Mouse (Mus musculus) midbrain, embryonic 12.5 days (tissue): ENCODE results near the gene Fto. TPM values are rescaled to one million over a fixed set of nuclear protein-coding genes. Genes with fewer than 3 reads are reported as not detected.

Source experiments
- ATAC-seq: fragments of 200-750 bp; cut with Nextera tagmentation; 2 replicates; pipeline ENCODE4 v1.8.0; 2017; ENCODE audit warnings: low read depth, moderate TSS enrichment, moderate library complexity; ENCODE audit not compliant: low FRiP score
- H3K27ac ChIP-seq: fragments of 300-500 bp; sonication (generic); replicated peaks from 2 replicates; pipeline ENCODE4 v1.5.1; 2016; ENCODE audit warnings: mild to moderate bottlenecking
- H3K27me3 ChIP-seq: fragments of 300-500 bp; sonication (generic); 2 replicates; pipeline ENCODE4 v1.6.1; 2016; ENCODE audit warnings: mild to moderate bottlenecking
- H3K36me3 ChIP-seq: fragments of 300-500 bp; sonication (generic); 2 replicates; pipeline ENCODE4 v1.6.1; 2016
- H3K4me1 ChIP-seq: fragments of 300-500 bp; sonication (generic); 2 replicates; pipeline ENCODE4 v1.6.1; 2016
- H3K4me2 ChIP-seq: fragments of 300-500 bp; sonication (generic); replicated peaks from 2 replicates; pipeline ENCODE4 v1.6.1; 2016; ENCODE audit warnings: mild to moderate bottlenecking, moderate library complexity
- H3K4me3 ChIP-seq: fragments of 300-500 bp; sonication (generic); 2 replicates; pipeline ENCODE4 v1.5.1; 2016; ENCODE audit warnings: mild to moderate bottlenecking
- H3K9ac ChIP-seq: fragments of 300-500 bp; sonication (generic); replicated peaks from 2 replicates; pipeline ENCODE4 v1.6.1; 2016; ENCODE audit warnings: mild to moderate bottlenecking, moderate library complexity
- H3K9me3 ChIP-seq: fragments of 300-500 bp; sonication (generic); 2 replicates; pipeline ENCODE4 v1.6.1; 2016; ENCODE audit warnings: mild to moderate bottlenecking
- WGBS: fragments of 180-500 bp; shearing (Covaris S2); methylation state at CpG from one replicate; pipeline ENCODE4 v1.1.7; 2016; 5-methylcytosine and 5-hydroxymethylcytosine counted together
- polyA plus RNA-seq: library from polyadenylated mRNA; unstranded; fragments of >200 nt; fragmentation: Nextera tagmentation; extraction: Ambion mirVana; gene quantifications from 2 replicates; pipeline ENCODE4 v1.2.1, GENCODE M21; 2016

Fto gene
- polyA plus RNA-seq, 1 experiment from 2014 or later, result 115 TPM

DNA sequence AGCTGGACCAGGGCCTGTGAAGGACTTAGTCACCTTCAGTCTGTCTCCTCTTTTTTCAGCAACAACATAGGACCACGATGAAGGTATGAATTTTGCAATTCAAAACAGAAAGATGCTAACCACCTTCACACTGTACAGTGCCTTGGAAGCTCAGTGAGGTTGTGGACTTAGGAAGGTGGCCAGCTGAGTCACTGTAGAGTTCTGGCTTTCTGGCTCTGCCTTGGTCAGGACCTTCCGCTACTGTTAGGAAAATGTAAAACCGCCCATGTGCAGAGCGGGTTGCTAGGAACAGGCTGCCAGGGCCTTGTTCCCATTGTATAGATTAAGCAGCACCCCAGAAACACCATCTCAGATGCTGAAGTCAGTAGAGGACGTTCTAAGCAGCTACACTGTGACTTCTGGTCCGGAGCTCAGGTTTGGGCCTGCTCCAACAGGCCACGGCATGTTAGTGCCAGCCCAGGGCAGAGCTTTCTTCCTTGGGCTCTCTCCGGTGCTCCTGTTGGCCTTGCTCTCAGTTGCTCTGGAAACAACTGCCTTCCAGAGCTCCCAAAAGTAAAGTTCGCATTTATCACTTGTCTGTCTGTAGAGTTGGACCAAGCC, 237.9 kb downstream of the Fto start:
- Histone ChIP-seq H3K9ac (no peak overlapping the region), H3K36me3 (no peaks in the 10 kb centered on the region), H3K9me3 (no peaks in the 10 kb centered on the region), H3K4me1 (peaks cover 28% of the 10 kb centered on the region), H3K4me3 (no peak overlapping the region), H3K27ac (no peak overlapping the region), H3K27me3 (no peaks in the 10 kb centered on the region), H3K4me2 (no peak overlapping the region)
- 78% methylated on average over 9 of the region's 9 CpGs for WGBS
- ATAC-seq, result no peak

DNA sequence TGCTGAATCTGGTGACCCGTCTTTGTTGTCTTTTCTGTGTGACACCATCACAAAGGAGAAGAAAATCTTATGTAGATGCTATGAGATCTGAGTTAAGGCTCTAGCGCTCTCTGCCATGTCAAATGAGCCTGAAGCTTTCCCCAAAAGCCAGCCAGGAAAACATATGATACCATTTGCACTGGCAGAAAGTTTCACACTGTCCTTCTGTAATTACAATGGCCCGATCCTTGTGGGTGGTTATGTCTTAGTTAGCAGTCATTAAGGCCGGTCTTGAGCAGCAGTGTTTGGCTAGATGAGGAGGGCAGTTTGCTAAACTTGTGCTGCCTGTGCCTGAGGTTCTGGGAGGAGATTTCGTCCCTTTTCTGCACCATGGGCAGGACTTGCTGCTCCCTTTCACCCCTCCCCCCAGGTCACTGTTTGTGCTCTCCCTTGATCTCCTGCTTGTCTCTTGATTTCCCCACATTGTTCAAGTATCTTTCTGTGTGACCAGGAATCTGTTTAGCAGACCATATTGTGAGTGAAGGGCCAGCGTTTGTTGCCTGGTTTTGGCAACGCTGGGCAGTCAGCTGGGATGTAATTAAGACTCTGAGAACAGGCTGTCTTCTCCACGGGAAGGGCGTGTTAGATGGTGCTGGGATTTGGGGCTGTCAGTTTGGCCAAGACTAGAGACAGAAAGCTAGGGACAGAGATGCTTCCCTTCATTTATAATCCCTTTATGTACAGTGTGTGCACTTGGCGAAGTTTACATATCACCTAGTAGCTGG, 238.6 kb downstream of the Fto start:
- no peak overlapping the region for H3K9ac ChIP-seq
- H3K4me2 ChIP-seq, result no peak overlapping the region
- H3K9me3 ChIP-seq, result no peaks in the 10 kb centered on the region
- H3K4me3 ChIP-seq, result no peak overlapping the region
- no peaks in the 10 kb centered on the region for H3K27me3 ChIP-seq
- H3K4me1 ChIP-seq, result peaks cover 28% of the 10 kb centered on the region
- peak overlapping the region; percentile 47; the same call in 1 of the 2 replicates for H3K27ac ChIP-seq
- peak; percentile 62; the same call in 1 of the 2 replicates for ATAC-seq
- 28% methylated on average over 10 of the region's 10 CpGs for WGBS
- H3K36me3 ChIP-seq, result no peaks in the 10 kb centered on the region

DNA sequence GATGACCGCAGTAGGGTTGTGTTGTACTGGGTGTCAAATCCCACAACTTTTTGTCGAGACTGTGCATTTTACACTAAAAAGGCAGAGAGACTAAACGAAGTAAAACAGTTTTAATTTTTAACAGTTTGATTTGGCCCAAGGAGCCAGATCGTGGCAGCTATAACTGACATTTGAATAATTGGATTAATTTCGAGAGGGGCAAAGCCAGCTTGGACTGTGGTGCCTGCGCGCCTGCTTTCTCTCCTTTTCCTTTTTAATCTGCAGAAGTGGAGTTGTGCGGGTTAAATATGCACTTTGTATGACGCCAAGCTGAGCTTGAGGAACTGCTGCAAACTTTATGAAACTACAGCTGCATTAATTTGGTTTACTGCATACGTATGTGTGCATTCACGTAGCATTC, 239.3 kb downstream of the Fto start:
- H3K4me1 ChIP-seq, result peaks cover 28% of the 10 kb centered on the region
- H3K36me3 ChIP-seq, result no peaks in the 10 kb centered on the region
- no peaks in the 10 kb centered on the region for H3K9me3 ChIP-seq
- H3K27ac ChIP-seq, result 0 out of 2 replicates have a peak overlapping the region, but pooled peaks have one; percentile 47
- no peak overlapping the region for H3K4me2 ChIP-seq
- no peak overlapping the region for H3K9ac ChIP-seq
- 53% methylated on average over 11 of the region's 11 CpGs for WGBS
- no peak for ATAC-seq
- no peak overlapping the region for H3K4me3 ChIP-seq
- H3K27me3 ChIP-seq, result no peaks in the 10 kb centered on the region

DNA sequence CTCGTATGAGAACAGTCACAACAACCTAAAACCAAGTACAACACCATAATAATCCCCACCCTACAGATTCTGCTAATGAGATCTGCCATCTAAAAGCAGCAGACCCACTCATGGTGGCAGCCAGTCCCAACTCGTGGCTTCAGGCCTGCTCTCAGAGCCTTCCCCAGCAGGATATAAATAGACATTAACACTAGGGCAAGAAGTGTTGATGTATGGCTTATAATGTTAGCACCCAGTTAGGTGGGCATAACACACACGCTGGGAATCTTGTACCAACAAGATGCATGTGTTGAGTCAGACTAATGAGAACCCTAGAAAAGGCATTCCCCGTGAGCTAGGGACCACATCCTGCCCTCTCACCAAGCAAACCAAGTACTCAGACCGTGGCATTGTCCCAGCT, 240.1 kb downstream of the Fto start:
- Histone ChIP-seq H3K4me1 (peaks cover 28% of the 10 kb centered on the region), H3K4me2 (no peak overlapping the region), H3K27me3 (no peaks in the 10 kb centered on the region), H3K4me3 (no peak overlapping the region), H3K9me3 (no peaks in the 10 kb centered on the region), H3K36me3 (no peaks in the 10 kb centered on the region), H3K27ac (no peak overlapping the region), H3K9ac (no peak overlapping the region)
- 70% methylated on average over 5 of the region's 5 CpGs for WGBS
- ATAC-seq, result no peak

DNA sequence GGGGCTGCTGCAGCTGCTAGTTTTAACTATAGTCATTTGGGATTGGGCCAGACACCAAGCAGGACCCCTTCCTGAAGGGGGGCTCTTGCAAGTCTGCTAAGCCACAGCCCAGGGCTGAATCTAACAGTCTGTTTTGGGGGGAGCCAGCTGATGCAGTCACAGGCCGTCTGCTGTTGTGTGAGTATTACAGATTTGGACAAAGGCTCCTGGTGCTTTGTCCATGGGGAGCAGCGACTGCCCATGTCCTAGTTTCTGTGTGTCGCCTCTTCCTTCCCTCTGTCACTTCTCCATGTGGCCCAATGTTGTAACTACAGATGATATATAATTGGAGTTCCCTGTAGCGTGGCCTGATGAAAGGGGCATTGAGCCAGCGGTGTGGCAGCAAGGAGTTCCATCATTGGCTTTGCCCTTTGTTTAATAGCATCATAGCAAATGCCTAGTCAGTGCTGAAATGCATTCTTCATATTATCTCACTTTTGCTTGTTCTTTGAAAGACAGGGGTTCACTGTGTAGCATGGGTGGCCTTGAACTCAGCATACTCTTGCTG, 243.8 kb downstream of the Fto start:
- Histone ChIP-seq H3K4me1 (peaks cover 14% of the 10 kb centered on the region), H3K4me2 (no peak overlapping the region), H3K27ac (no peak overlapping the region), H3K9ac (no peak overlapping the region), H3K4me3 (no peak overlapping the region), H3K27me3 (no peaks in the 10 kb centered on the region), H3K36me3 (no peaks in the 10 kb centered on the region), H3K9me3 (no peaks in the 10 kb centered on the region)
- 75% methylated on average over 5 of the region's 5 CpGs for WGBS
- ATAC-seq, result no peak

DNA sequence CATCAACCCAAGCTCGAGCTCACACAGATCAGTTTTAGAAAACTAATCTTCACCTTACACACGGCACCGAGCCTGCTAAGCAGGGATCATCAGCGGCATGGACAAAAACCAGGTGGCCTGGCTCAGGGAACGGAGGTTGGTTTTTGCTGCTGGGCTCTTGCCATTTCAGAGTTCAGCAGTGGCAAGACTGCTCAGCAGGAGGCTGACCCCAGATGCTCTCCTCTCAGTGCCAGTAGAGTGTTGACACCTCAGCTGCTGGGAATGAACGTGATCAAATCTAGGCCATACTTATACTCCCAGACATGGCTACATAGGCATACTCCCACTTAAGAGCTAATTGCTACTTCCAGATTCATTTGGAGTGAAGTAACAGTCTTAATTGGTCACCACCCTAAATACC, 245.1 kb downstream of the Fto start:
- no peaks in the 10 kb centered on the region for H3K36me3 ChIP-seq
- H3K27ac ChIP-seq, result no peak overlapping the region
- no peak overlapping the region for H3K4me3 ChIP-seq
- peaks cover 2% of the 10 kb centered on the region; the same call in 1 of the 2 replicates for H3K4me1 ChIP-seq
- WGBS, result 74% methylated on average over 6 of the region's 6 CpGs
- no peak overlapping the region for H3K9ac ChIP-seq
- no peaks in the 10 kb centered on the region for H3K9me3 ChIP-seq
- no peak overlapping the region for H3K4me2 ChIP-seq
- H3K27me3 ChIP-seq, result no peaks in the 10 kb centered on the region
- ATAC-seq, result no peak

DNA sequence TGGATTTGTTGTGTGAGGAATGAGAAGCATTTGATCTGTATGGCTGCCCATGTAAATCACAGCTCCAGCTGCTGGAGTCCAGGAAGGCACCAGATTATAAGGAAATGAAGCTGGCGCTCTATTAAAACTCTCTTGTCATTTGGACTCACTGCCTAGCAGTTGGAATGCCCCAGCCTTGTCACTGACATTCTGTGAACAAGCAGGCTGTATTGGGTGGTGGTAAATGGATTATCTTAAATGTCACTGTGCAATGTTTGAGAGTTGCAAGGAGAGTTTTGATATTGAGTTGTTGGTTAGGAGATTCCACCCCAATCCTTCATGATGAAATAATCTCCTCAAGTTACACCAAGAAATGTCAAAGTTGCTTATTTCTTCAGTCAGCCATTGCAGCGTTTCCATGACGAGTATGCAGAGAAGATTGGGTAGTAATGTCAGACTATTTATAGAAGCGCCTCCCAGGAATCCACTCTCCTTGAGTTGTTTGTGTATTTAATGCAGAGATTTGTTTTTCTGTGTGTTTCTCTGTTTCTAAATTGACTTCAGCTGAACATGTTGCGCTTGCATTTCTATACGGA, 246.8 kb downstream of the Fto start:
- Histone ChIP-seq H3K27ac (no peak overlapping the region), H3K4me2 (no peak overlapping the region), H3K9ac (no peak overlapping the region), H3K9me3 (no peaks in the 10 kb centered on the region), H3K4me1 (peaks cover under 1% of the 10 kb centered on the region; the same call in 1 of the 2 replicates), H3K36me3 (no peaks in the 10 kb centered on the region), H3K27me3 (no peaks in the 10 kb centered on the region), H3K4me3 (no peak overlapping the region)
- ATAC-seq, result no peak
- WGBS, result 78% methylated on average over 6 of the region's 6 CpGs

DNA sequence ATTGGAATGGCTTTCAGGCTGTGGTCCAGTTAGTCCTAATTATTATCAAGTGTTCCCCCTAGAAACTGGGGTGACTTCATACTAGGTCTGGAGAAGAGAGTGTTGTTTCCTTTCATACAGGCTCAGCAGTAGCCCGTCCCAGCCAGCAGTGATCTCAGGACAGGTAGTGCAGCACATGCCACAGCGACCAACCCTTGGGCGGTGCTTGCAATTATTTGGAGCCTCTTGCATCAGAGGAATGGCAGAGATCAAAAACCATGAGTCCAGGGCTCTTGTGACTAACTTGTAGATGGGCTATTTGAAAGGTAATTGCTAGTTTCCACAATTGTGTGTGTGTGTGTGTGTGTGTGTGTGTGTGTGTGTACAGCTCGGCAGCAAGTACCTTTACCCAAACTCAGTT, 247.9 kb downstream of the Fto start:
- ATAC-seq, result no peak
- H3K36me3 ChIP-seq, result no peaks in the 10 kb centered on the region
- H3K9me3 ChIP-seq, result no peaks in the 10 kb centered on the region
- no peaks in the 10 kb centered on the region for H3K27me3 ChIP-seq
- H3K9ac ChIP-seq, result no peak overlapping the region
- H3K4me1 ChIP-seq, result peaks cover 12% of the 10 kb centered on the region
- WGBS, result 91% methylated on average over 4 of the region's 4 CpGs
- no peak overlapping the region for H3K4me2 ChIP-seq
- H3K4me3 ChIP-seq, result no peak overlapping the region
- H3K27ac ChIP-seq, result no peak overlapping the region

DNA sequence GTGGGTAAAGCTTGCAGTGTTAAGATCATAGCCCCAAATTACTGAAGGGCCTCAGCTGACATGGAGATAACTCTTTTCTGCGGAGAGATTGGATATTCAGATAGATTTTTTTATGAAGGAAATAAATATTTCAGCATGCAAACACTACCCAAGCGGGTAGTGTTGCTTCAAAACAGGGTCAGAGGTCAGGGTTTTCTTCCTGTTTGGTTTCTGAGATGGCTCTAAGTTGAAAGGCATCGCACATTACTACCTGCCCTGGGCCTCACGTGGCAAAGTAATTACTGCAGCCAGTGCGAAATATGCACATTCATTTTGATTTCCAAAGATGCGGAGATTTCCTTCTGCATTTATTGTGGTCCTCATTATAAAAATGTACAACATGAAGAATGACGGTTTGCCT, 249.3 kb downstream of the Fto start:
- no peaks in the 10 kb centered on the region for H3K27me3 ChIP-seq
- no peak overlapping the region for H3K4me3 ChIP-seq
- H3K9ac ChIP-seq, result no peak overlapping the region
- H3K36me3 ChIP-seq, result no peaks in the 10 kb centered on the region
- H3K4me1 ChIP-seq, result peaks cover 21% of the 10 kb centered on the region
- 64% methylated on average over 7 of the region's 7 CpGs for WGBS
- no peak overlapping the region for H3K4me2 ChIP-seq
- no peak overlapping the region for H3K27ac ChIP-seq
- H3K9me3 ChIP-seq, result no peaks in the 10 kb centered on the region
- ATAC-seq, result no peak

DNA sequence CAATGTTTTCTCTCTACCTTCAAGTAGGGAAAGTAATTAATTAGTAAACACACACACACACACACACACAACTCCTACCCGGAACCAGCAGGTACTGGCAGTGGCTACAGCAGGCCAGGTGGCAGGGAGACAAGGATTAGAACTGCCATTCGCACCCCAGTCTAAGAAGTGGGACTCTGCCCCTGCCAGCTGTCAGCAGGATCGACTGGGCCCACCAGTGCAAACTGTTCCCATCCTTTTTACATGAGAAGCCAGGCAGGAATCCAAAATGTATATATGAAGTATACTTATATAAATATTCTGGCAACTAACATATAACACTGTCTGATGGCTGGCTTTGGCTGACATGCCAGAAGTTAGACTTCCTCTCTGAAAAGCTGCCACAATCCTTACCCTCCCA, 250.0 kb downstream of the Fto start:
- Histone ChIP-seq H3K36me3 (no peaks in the 10 kb centered on the region), H3K4me3 (no peak overlapping the region), H3K27ac (no peak overlapping the region), H3K4me2 (no peak overlapping the region), H3K4me1 (peaks cover 21% of the 10 kb centered on the region), H3K9me3 (no peaks in the 10 kb centered on the region), H3K27me3 (peaks cover 6% of the 10 kb centered on the region; the same call in 1 of the 2 replicates), H3K9ac (no peak overlapping the region)
- no peak for ATAC-seq
- WGBS, result 87% methylated on average over 3 of the region's 3 CpGs

DNA sequence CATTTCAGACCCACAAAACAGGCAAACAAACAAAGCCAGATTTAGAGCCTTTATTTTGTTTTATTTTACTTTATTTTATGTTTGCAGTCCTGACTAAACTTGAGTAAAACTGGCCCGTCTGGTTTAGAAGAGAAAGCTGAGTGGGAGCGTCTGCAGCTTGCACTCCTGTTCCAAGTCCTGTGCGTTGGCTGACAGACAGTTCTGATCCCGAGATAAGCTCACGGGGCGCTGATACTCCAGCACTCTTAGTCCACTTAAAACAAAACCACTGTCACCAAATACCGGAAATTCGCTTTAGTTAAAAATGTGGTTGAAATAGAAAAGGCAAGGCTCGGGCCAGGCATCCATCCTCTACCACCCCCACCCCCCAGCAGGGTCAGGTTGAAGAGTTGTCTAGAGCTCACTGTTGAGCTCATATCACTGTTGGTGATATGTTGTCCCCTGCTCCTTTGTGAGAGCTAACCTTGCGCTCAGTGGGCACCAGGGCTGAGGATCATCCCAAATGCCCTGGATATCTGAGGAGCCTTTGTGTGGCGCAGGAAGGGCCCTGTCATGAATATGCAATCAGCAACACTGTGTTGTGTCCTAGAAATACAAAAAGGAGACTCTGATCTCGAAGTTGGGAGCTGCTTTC, 252.7 kb downstream of the Fto start:
- Histone ChIP-seq H3K4me1 (peaks cover 33% of the 10 kb centered on the region), H3K27ac (peak overlapping the region; percentile 46; the same call in 1 of the 2 replicates), H3K9ac (no peak overlapping the region), H3K4me3 (no peak overlapping the region), H3K36me3 (no peaks in the 10 kb centered on the region), H3K27me3 (peaks cover 16% of the 10 kb centered on the region; the same call in 1 of the 2 replicates), H3K9me3 (no peaks in the 10 kb centered on the region), H3K4me2 (peak overlapping the region; percentile 22)
- peak; percentile 72 for ATAC-seq
- WGBS, result 22% methylated on average over 12 of the region's 12 CpGs

DNA sequence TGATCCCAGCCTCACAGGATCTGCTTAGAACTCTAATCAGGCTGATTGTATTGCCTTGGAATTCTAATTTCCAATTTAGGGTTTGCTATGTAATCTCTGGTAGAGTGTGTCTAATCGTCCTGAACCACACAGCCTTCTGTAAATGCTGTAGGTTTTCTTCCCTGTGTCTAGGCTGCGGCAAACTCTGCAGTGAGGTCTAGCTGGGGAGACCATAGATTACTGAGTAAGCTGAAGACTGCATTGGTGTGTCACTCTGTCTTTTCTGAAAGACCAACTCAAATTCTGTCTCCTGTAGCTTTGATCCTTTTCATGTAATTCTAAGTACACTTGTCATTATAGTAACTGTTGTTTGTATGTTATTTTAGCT, 253.2 kb downstream of the Fto start:
- Histone ChIP-seq H3K27ac (peak overlapping the region; percentile 46; the same call in 1 of the 2 replicates), H3K36me3 (no peaks in the 10 kb centered on the region), H3K9ac (no peak overlapping the region), H3K27me3 (peaks cover 16% of the 10 kb centered on the region; the same call in 1 of the 2 replicates), H3K4me1 (peaks cover 33% of the 10 kb centered on the region), H3K9me3 (no peaks in the 10 kb centered on the region), H3K4me2 (peak overlapping the region; percentile 22), H3K4me3 (no peak overlapping the region)
- peak; percentile 34; the same call in 1 of the 2 replicates for ATAC-seq
- WGBS, result 20% methylated on average over 2 of the region's 2 CpGs
